8 mouse cellular contexts compared by ENCODE assay signal in the genomic region with DNA sequence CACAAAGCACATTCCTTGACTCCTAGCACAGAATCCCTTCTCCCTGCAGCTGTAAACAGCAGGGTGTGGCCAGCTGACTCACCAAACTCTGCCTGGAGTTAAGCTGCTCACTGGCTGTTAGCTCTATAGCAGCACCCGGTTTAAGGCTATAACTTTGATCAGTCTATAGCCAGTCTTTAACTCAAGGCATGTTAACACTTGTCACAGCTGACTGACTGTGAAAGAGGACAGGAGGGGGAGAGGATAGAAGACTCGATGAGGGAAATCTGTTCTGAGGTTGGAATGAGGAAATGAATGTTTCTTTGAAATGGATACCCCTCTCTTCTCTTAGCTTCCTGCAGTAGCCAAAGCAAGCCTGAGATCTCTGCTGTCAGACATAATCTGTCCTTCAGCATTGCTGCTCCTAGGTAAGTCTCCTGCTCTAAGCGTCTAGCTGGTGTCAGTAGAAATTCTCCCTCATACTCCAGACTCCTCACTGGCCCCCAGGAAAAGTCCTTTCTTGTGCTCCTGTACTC. TPM values are rescaled to one million over a fixed set of nuclear protein-coding genes. Genes with fewer than 3 reads are reported as not detected.
A peak's percentile ranks its signal among the peaks of the same experiment; 100 is the strongest.
DNase-seq lines count a peak whose midpoint lies in the region; ATAC-seq lines count a peak whose summit lies in the region.

No protein-coding gene starts in this region.

- peak; percentile 51 for ATAC-seq in neural tube, embryonic 11.5 days (ENCODE audit: insufficient read depth, low FRiP score, low TSS enrichment)
- ATAC-seq in kidney, embryonic 15.5 days (replicated peaks; ENCODE audit: low FRiP score), result peak; percentile 94

- peak overlapping the region; percentile 54 for H3K4me2 ChIP-seq in neural tube, embryonic 11.5 days (ENCODE audit: low read depth)
- peak overlapping the region; percentile 71 for H3K4me2 ChIP-seq in kidney, embryonic 15.5 days

- H3K27me3 ChIP-seq in neural tube, embryonic 11.5 days (ENCODE audit: control insufficient read depth, insufficient read depth, low read length), result no peaks in the 10 kb centered on the region
- H3K27me3 ChIP-seq in kidney, embryonic 15.5 days, result no peaks in the 10 kb centered on the region

- no peaks in the 10 kb centered on the region for H3K9me3 ChIP-seq in neural tube, embryonic 11.5 days (ENCODE audit: control insufficient read depth, low read length)
- H3K9me3 ChIP-seq in kidney, embryonic 15.5 days (replicated peaks), result no peaks in the 10 kb centered on the region

- WGBS in neural tube, embryonic 11.5 days, result 3% methylated on average over 3 of the region's 3 CpGs
- WGBS in kidney, embryonic 15.5 days, result under 1% methylated on average over 3 of the region's 3 CpGs

- no peaks in the 10 kb centered on the region for H3K4me1 ChIP-seq in neural tube, embryonic 11.5 days (ENCODE audit: control insufficient read depth, insufficient read depth, low read length)
- H3K4me1 ChIP-seq in kidney, embryonic 15.5 days, result peaks cover 9% of the 10 kb centered on the region

- H3K27ac ChIP-seq in neural tube, embryonic 11.5 days (ENCODE audit: low read depth, low read length), result no peak overlapping the region
- peak overlapping the region; percentile 86 for H3K27ac ChIP-seq in kidney, embryonic 15.5 days

- no peaks in the 10 kb centered on the region for H3K36me3 ChIP-seq in neural tube, embryonic 11.5 days (ENCODE audit: control insufficient read depth, insufficient read depth, low read length)
- peaks cover 14% of the 10 kb centered on the region for H3K36me3 ChIP-seq in kidney, embryonic 15.5 days

- peak overlapping the region; percentile 37 for H3K4me3 ChIP-seq in neural tube, embryonic 11.5 days (ENCODE audit: low read depth, low read length)
- peak overlapping the region; percentile 62 for H3K4me3 ChIP-seq in kidney, embryonic 15.5 days (replicated peaks)

- H3K9ac ChIP-seq in neural tube, embryonic 11.5 days (ENCODE audit: low read length), result no peak overlapping the region
- H3K9ac ChIP-seq in kidney, embryonic 15.5 days, result peak overlapping the region; percentile 50

- no peak for DNase-seq in neural tube, embryonic 11.5 days (ENCODE audit: low spot score)
- no peak for DNase-seq in neural tube, embryonic 10.5 days (ENCODE audit: extremely low spot score, low spot score)
- peak; percentile 13 for DNase-seq in c-Kit-negative CD71-positive TER-119-positive erythroid progenitor cells, embryonic 14.5 days (ENCODE audit: low read depth, low spot score)
- DNase-seq in heart, adult 18-20 months, result peak; percentile 35 to 45
- peak; percentile 4 for DNase-seq in lung, postnatal 25 days (ENCODE audit: low spot score)
- DNase-seq in cerebellum, adult 18-20 months, result no peak
- no peak for DNase-seq in right cerebral cortex, postnatal 10 days (ENCODE audit: low spot score in 2 of 2)

RNA-seq across cellular contexts. Expression of a gene that starts 0.9 kb away (rescaled TPM):
- 9.6 and 10.4 TPM in 2 replicates for polyA plus RNA-seq in neural tube, embryonic 11.5 days (2014; fragmentation: Nextera tagmentation; extraction: Ambion mirVana)
- 10 to 100 TPM; 21.9 to 27.3 TPM for total RNA-seq in heart, adult 18-20 months (2021)
- polyA plus RNA-seq in kidney, embryonic 15.5 days (2015; fragmentation: Nextera tagmentation; extraction: Ambion mirVana), result 17.2 and 21.2 TPM in 2 replicates

RNA-seq across cellular contexts. Expression of a gene that starts 15.5 kb away (rescaled TPM):
- not detected in 2 replicates for polyA plus RNA-seq in neural tube, embryonic 11.5 days (2014; fragmentation: Nextera tagmentation; extraction: Ambion mirVana)
- total RNA-seq in heart, adult 18-20 months (2021), result not detected
- not detected in 2 replicates for polyA plus RNA-seq in kidney, embryonic 15.5 days (2015; fragmentation: Nextera tagmentation; extraction: Ambion mirVana)

RNA-seq across cellular contexts. Expression of a gene that starts 33.1 kb away (rescaled TPM):
- polyA plus RNA-seq in neural tube, embryonic 11.5 days (2014; fragmentation: Nextera tagmentation; extraction: Ambion mirVana), result not detected in 2 replicates
- under 1 TPM; 0.05 TPM for total RNA-seq in heart, adult 18-20 months (2021)
- 0.03 TPM in 1 of 2 replicates, not detected in the other for polyA plus RNA-seq in kidney, embryonic 15.5 days (2015; fragmentation: Nextera tagmentation; extraction: Ambion mirVana)

RNA-seq across cellular contexts. Expression of a gene that starts 44.6 kb away (rescaled TPM):
- polyA plus RNA-seq in neural tube, embryonic 11.5 days (2014; fragmentation: Nextera tagmentation; extraction: Ambion mirVana), result not detected in 2 replicates
- not detected for total RNA-seq in heart, adult 18-20 months (2021)
- polyA plus RNA-seq in kidney, embryonic 15.5 days (2015; fragmentation: Nextera tagmentation; extraction: Ambion mirVana), result not detected in 2 replicates

RNA-seq across cellular contexts. Expression of a gene that starts 53.3 kb away (rescaled TPM):
- polyA plus RNA-seq in neural tube, embryonic 11.5 days (2014; fragmentation: Nextera tagmentation; extraction: Ambion mirVana), result not detected in 2 replicates
- total RNA-seq in heart, adult 18-20 months (2021), result not detected
- polyA plus RNA-seq in kidney, embryonic 15.5 days (2015; fragmentation: Nextera tagmentation; extraction: Ambion mirVana), result not detected in 2 replicates

Comparison
In these comparisons a context has a peak if more than half of its experiments do, and no peak if none do; other contexts are left out.
1. DNase-seq: peak in c-Kit-negative CD71-positive TER-119-positive erythroid progenitor cells, embryonic 14.5 days (single experiment), heart, adult 18-20 months (2 of 2) and lung, postnatal 25 days (single experiment); none in neural tube, embryonic 11.5 days (single experiment), neural tube, embryonic 10.5 days (single experiment), cerebellum, adult 18-20 months (0 of 2) and right cerebral cortex, postnatal 10 days (0 of 2).